Mouse (Mus musculus): ENCODE results near the gene Mapkbp1.

Gene Mapkbp1

DNA sequence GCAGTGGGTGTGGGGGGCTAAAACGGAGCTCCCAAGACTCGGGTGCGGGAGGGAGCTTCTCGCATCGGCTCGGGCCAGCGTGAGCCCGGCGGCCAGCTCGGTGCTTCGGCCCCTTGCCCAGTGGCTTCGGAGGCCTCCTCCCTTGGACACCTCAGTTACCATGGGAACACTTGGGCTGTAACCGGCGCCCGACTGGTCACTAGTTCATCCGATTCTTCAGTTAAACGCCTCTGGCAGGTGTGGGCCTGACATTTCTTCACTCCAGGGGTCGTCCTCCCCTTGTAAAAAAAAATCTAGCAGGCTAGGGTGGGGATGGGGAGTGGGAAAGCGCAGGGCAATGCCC lies at the start of gene Mapkbp1:
Gene Mapkbp1, plus strand, starts transcription at position 163 of the 343 bp plus-strand sequence.
- no peak for DNase-seq (ENCODE audit: low spot score in 2 of 2)

DNA sequence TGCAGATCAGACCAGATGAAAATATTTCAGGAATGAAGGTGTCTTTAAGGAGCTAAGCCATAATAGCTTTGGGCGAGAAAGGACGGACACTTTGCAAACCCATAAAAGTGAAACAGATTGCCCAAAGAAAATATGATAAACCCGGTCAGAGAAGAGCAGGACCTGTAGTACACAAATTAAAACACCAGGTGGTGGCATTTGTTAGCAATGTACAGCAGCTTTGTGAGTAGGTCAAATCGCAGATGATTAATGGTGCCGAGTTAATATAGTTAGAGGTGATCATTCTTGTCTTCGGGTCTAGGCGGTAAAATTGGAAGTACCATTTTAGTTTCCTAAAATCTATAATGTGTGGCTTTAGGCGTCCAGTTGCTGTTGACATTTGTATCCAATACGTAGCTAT lies 1.9 kb upstream of the Mapkbp1 start:
- no peak for DNase-seq (ENCODE audit: low spot score in 2 of 2)

DNA sequence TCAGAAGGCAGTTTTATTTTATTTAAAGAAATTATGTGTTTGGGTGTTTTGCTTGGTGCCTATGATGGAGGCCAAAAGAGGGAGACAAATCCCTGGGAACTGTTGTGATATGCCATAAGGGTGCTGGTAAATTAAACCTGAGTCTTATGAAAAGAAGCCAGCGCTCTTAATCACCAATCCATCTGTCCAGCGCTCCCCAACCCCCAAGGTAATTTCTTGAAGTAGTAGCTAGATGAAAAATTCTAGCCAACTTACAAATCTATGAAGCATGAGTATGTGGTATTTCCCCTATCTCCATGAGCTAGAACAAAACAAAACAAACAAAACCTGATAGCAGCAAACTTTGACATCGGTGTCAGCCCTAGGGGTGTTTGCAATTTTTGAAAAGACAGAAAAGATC lies 1.2 kb upstream of the Mapkbp1 start:
- DNase-seq (ENCODE audit: low spot score in 2 of 2), result no peak

DNA sequence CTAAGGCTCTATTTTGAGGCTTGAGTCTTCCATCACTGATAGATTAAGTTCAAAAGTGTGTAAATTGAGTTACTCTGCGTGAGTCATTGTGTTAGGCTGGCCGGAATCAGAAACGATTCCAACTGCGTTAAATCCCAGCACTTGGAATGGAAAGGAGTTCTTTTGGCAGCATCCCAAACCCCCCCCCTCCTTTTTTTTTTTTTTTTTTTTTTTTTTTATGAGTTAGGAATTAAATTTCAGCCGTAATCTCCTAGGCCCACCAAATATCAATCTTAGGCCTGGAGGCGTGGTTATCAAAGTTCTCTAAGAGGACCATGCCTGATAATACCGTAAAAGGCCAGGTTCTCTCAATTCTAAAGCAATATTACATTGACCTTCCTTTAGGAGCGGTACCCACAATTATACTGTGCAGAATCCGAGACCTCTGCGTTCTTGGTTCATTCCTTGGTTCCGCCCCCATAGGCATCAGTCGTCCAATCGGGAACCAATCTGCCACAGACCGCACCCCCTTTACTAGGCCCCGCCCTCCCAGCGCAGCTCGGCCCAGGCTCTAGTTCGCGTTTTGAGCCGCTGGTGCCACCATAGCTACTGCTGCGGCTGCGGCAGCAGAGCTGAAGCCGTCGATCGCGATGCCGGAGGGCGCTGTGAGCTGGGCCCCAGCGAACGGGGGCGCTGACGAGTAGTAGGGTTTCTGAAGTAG lies 512 bp upstream of the Mapkbp1 start:
- DNase-seq (ENCODE audit: low spot score in 2 of 2), result peak; percentile 97 to 98

DNA sequence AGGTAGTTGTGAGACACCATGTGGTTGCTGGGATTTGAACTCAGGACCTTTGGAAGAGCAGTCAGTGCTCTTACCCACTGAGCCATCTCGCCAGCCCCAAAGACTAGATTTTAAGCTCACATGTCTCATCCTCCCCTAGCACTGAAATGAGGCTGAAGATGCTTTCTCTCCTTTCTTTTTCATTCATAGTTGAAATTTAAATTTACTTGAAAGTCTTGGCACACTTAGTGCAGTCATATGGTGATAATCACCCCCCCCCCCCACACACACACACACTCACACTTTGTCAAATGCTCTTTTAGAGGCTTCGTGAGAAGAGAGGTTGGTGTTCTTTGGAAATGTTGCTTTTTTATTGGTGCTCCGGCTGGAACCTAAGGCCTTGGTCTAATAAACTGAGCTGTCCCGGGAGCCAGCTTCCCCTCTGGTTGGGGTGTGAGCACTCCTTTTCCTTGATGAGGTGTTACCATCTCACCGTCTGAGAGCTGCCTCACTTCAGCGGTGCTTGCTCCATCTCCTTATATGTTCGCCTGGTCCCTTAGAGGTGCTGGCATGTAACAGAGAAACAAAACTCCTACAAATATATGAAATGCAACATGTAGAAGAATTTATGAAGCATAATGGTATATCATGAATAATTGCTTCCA lies 8.0 kb downstream of the Mapkbp1 start:
- DNase-seq (ENCODE audit: low spot score in 2 of 2), result no peak

DNA sequence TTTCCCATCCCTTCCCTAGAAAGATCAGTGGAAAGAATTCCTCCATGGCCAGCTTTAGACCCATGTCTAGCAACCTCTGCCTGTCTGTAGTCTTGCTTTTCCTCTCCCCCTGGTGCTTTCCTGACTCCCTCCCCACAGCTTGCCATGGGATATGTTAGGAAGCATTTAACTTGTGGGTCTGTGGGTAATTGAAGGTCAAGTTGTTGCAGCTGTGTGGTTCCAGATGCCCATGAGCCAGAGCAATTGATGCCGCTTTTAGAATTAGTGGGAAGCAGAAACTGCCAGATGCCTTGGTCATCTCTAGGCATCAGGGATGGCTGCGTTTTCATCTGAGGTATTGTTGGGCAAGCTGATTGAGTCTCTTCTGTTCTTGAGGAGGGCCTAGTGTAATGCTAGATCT lies 9.1 kb downstream of the Mapkbp1 start:
- DNase-seq (ENCODE audit: low spot score in 2 of 2), result no peak

DNA sequence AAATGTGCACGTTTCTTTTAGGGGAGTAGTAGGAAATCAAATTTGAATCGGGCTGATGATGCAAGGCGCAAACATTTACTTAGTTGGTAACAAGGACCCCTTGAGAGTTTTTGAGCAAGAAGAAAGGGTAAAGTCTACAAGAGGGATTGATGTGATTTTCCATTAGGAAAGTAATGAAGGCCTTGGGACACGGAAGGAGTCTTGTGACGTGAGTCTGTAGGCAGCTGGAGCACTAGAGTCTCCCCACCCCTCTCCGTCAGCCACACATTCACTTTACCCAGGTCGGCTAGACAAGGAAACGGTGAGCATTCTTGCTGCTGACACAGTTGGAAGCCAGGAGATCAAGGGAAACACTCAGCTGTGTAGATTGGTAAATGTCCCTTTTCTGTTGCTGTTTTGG lies 13.4 kb downstream of the Mapkbp1 start:
- DNase-seq (ENCODE audit: low spot score in 2 of 2), result no peak

DNA sequence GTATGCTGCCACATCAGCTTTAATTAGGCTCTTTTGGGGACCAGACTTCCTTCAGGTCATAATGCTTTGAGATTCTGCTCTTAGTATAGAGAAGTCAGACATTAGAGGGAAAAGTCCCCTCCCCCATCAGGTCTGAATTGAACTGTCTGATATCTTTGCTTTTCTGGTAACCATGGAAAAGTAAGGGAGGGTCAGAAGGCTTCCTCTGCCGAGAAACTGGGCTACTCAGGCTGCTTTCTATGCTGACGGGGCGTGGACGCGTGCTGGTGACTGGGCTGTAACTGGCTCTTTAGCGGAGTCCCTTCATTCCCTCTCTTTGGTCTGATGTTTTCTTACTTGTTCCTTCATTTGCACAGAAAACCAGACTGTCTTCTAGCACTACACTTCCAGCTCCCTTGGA lies 13.9 kb downstream of the Mapkbp1 start:
- DNase-seq (ENCODE audit: low spot score in 2 of 2), result no peak

DNA sequence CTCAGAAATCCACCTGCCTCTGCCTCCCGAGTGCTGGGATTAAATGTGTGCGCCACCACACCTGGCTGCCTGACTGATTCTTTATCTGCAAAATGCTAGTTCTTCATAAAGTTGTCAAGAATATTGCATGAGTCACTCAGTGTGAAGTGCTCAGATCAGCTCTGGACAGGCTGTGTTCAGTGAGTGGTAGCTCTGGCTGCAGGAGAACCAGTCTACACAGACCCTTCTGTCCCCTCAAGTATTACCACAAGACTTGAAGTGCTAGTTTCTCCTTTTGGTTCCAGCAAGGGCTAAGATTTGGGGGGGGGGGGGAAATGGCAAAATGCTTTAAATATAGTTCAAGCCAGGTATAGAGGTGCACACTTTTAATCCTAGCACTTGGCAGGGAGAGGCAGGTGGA lies 14.9 kb downstream of the Mapkbp1 start:
- no peak for DNase-seq (ENCODE audit: low spot score in 2 of 2)

DNA sequence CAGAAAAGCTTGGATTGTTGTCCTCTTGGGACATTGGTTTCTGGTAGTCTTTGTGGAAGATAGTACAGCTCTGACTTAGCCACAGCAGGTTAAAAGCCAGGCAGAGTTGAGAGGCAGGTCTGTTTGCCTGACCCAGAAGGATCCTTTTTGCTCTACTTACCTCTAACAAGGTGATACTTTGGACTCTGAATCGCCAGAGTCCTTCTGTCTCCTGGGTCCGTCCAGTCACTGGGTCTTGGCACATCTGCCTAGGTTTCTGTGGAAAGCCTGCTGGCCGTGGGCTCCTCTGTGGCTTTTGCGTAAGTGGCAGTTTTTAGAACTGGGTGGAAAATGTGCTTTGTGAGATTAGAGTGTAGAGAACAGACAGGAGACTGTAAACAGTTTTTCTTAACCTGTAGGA lies 16.5 kb downstream of the Mapkbp1 start:
- no peak for DNase-seq (ENCODE audit: low spot score in 2 of 2)

DNA sequence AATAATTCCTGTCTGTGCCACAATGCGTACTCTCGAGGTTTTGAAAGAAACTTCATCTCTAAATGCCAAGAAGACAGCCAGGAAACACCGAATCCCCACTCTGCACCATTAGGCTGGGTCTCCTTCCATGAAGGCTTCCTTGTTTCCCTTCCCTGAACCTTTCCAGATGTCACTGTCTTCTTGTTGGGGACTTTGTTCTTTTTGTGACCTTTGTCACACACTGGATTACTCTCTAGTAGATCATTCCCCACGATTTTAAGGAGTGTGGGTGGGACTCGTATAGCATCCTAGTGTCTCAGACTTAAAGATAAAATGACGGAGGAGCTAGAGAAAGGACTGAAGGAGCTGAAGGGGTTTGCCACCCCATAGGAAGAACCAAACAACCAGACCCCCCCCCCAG lies 18.4 kb downstream of the Mapkbp1 start:
- no peak for DNase-seq (ENCODE audit: low spot score in 2 of 2)

DNA sequence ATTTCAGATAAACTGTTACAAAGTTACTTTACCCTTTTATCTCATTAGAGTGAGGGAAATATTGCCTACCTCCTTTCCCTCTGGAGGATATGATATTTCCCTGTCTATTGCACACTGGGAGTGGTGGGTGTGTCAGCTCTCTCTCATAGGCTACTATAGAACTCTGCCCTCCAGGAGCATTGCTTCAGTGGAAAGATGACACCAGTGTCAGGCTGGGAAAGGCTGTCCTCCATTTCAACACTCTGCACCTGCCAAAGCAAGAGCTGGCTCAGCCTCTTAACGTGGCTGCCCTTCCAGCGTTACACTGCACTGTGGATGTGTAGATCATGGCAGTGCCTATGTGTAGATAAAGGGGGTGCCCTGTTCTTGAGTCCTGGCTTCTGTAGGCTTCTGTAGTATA lies 19.9 kb downstream of the Mapkbp1 start:
- no peak for DNase-seq (ENCODE audit: low spot score in 2 of 2)

DNA sequence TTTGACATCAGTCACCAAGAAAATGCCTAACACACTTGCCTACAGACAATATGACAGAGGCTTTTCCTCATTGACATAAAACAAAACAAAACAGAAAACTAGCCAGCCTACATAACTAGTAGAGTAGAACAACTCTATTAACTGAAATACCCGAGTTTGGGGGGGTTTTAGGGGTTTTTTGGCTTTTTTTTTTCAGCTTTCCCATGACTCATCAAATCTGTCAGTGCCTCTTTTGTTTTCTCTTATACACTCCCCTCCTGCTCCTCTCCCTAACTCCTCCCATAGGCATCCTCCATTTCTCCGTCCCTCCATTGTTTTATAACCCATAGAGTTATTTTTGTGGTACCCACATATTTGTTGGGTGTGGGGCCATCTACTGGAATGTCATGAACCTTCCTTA lies 21.0 kb downstream of the Mapkbp1 start:
- DNase-seq (ENCODE audit: low spot score in 2 of 2), result no peak

DNA sequence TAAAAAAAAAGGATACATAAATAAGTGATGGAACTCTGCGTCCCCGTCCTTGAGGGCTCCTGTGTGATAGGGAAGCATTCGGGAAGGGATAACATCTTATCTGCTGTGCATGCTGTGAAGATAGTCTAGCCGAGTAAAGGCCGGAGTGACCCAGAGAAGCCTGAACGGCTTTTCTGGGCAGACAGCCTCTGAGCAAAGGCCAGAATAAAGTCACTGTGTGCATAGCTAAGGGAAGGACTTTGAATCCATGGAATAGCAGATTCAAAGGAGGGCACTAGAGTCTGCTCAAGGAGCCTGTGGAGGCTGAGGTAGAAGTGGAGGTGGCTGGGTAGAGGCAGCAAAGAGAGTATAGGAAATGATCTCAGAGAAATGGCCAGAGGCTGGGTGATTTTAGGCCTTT lies 22.3 kb downstream of the Mapkbp1 start:
- no peak for DNase-seq (ENCODE audit: low spot score in 2 of 2)

DNA sequence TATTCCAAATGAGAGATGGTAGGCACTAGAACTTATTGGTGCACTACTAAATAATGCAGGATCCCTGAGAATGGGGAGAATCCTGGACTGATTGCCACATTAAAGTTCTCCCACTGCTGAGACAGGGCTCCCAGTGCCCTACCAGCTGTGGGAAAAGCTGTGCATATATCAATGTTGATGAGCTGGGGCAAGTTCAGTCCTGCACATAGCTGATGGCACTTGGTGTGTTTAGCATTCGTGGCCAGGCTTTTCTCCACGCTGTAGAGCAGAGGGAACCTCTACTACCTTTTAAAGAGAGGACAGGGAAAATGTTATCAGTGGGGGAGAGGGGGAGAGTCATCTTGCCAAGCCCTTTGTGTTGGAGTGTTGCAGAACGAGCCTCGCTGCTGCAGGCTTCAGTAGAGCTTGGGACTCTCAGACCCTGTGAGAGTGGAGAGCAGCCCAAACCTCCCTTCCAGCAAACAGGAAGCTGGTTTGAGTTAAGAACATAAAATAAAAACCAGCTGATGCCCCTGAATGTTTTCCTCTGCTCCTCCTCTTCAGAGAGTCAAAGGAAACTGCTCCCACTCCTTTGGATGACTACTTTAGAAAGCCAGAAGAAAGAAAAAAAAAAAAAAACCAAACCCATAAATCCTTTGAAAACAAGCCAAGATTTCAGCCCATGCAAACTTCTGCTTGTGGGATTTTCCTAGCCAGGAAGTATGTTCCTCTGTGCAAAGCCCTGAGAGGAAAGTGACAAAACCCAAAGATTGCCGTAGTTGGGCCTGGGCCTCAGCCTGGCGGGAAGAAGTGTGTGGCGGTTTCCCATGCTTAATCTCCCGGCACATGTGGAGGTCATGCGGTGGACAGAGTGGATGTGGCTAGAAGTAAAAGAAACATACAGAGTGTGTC lies 23.1 kb downstream of the Mapkbp1 start:
- DNase-seq (ENCODE audit: low spot score in 2 of 2), result no peak

DNA sequence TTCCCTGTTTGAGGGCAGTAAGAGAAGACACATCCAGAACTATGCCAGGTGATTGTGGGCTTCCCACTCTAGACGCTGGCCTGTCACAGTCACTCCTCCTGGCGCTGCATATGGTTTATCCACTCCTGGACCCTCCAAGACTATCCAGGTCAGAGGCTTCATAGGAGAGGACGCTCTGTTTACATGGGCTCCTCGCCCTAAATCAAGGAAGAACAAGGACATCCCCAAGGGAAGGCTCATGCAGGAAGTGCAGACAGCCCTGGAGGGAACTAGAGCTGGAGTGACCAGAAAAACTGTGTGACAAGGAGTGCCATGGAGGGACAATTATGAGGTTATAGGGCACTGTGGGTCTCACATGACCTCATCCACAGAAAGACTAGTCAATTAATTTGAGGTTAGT lies 24.9 kb downstream of the Mapkbp1 start:
- no peak for DNase-seq (ENCODE audit: low spot score in 2 of 2)

DNA sequence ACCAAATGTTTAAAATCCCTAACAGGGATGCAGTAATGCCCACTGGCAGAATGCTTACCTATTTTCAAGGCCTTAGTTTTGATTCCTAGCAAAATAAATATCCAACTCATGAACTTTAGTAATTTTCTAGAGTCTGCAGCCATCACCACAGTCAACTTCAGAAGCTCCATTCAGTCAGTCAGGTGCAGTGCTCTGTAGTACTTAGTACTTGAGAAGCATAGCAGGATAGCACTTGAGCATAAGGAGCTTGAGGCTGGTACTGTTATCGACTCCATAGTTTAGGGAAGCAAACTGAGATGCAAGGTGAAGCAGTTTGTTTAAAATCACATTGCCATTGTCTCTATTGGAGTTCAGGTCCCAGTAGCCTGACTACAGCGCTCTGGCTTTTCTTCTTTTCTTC lies 27.2 kb downstream of the Mapkbp1 start:
- DNase-seq (ENCODE audit: low spot score in 2 of 2), result no peak

DNA sequence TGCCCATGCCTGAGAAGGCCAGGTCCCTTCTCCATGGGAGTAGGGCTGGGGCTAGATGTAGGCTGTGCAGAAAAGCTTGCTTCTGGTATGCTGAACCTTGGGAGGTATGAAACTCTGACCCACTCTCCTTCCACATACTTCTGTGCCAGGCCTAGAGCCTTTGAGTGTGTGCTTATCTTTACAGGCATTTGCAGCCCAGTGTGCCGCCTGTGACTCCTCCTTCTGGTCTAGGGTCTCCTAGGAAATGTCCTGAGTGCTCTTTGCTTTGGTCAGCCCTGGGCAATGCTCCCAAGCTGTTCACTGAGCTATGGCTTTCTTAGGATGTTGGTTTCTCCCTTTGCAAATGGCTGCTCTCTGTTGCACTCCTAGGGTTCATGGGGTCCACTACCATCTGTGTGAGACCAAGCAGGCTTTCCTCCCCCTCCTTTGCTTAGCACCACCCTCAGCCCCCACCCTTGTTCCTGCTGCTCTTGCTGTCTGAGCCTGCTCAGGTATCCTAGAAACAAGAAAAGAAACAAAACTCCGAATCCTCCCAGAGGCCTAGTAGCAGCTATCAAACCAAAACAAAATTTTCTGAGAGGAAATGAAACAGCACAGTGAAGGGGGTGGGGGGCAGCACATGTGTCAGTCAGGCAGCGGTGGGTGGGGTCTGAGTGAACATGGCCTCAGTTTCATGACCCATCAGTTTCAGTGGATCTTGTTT lies 28.5 kb downstream of the Mapkbp1 start:
- no peak for DNase-seq (ENCODE audit: low spot score in 2 of 2)

DNA sequence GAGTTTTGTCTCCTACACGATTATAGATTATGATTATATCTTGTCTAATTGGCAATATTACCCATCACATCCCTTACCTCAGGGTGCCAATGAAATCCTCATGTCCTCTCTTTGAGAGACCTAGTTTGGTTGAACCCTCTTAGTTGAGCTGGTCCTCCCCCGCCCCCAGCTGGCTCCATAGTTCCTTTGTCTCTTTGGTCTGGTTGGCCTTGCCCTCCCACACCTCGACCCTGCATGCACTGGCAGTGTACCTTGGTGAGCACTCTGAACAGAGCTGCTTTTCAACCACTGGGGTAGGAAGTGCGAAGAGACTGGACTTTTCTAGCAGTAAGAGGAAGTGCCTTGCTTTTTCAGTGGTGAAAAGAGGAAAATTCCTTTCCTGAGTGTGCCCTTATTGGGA lies 29.5 kb downstream of the Mapkbp1 start:
- DNase-seq (ENCODE audit: low spot score in 2 of 2), result no peak

DNA sequence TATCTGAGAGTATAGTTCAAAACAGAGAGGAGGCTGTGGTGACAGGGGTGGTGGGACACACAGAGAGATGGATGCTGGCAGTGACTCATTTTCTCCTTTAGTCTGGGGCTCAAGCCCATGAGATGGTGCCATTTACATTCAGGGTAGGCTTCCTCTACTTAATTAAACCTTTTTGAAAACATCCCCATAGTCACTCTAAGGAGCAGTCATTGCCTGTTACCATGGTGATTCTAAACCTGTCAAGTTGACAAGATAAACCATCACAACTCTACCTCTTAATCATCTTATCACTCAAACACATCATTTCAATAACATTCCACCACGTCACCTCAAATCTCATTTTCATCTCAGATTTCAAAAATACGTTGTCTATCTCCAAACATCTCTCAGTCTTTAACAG lies 31.5 kb downstream of the Mapkbp1 start:
- no peak for DNase-seq (ENCODE audit: low spot score in 2 of 2)

DNA sequence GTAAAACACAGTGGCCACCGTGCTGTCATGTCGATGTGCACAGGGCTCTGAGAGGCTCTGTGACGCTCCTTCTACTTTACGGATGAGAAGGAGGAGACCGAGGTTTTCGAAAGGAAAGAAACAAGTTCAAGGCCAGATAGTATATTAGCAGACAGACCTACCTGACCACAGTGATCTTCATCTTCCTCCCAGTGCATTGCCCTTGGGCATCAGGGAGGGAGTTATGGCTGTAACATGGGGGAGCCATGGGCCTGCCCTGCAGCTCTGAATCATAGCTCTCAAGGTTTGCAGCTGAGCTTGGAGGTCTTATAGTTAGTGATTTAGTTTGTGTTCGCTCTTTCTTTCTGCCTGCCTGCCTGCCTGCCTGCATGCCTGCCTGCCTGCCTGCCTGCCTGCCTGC lies 34.2 kb downstream of the Mapkbp1 start:
- DNase-seq (ENCODE audit: low spot score in 2 of 2), result no peak

DNA sequence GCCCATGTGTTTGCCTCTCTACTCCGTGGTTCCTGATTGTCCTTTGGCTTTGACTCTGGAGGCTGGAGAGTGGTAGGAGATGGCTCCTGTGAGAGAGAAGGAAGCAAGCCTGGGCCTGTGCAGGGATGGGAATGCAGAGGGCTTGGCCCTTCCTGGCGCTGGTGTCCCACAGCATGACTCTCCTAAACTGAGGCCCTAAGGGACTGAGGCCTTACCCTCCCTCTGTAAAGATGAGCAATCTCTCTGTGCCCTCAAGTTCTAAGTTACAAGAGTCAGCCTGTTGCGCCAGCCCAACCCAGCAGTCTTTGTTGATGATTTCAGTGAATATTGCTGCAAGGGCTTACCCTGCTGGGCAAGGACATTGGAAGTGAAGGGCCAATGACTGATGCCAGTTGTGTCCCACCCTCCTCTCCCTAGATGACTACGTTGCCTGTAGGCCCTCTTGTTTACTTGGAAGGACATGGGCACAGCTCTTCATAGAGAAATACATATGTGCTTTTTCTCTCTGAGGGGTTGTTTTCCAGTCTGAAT lies 35.2 kb downstream of the Mapkbp1 start:
- DNase-seq (ENCODE audit: low spot score in 2 of 2), result no peak

All from right cerebral cortex, postnatal 10 days (tissue).